Mouse (Mus musculus) small intestine, adult 2 months (tissue): Measurements from ENCODE around the gene Gnb3.

Experiments
- CTCF ChIP-seq: fragments of 200-500 bp; IDR thresholded peaks from 2 replicates; pipeline ENCODE4 v1.5.1; 2012; ENCODE audit warnings: low read depth, mild to moderate bottlenecking, control low read depth, inconsistent platforms, low read length, moderate library complexity, mixed read lengths; ENCODE audit not compliant: insufficient replicate concordance, insufficient read length; ENCODE audit errors: extremely low read depth
- POLR2A ChIP-seq: fragments of 200-500 bp; IDR thresholded peaks from 2 replicates; pipeline ENCODE4 v1.6.1; 2012; ENCODE audit warnings: low read depth, mild to moderate bottlenecking, control low read depth, inconsistent platforms, low read length, moderate library complexity

GRCm38 (mm10) chr6:124813496-124813895 lies 26.6 kb downstream of the Gnb3 start:
- no peak for TF ChIP-seq CTCF
- no peak; the same call in 1 of the 2 replicates for TF ChIP-seq POLR2A
